Mouse (Mus musculus): ENCODE results near the gene Gm12888. TPM values are rescaled to one million over a fixed set of nuclear protein-coding genes. Genes with fewer than 3 reads are reported as not detected.
"Not testable (repeated sequence)": the region's sequence is repeated elsewhere in the genome, so short reads cannot be mapped to it uniquely, and the experiment has no call there.

The Gm12888 gene
- polyA plus RNA-seq (2016; fragmentation: Nextera tagmentation; extraction: Ambion mirVana): not detected in 2 replicates

- not testable (repeated sequence) for H3K27ac ChIP-seq; H3K9me3 ChIP-seq (replicated peaks); H3K36me3 ChIP-seq; H3K4me3 ChIP-seq; ATAC-seq; H3K4me2 ChIP-seq; H3K9ac ChIP-seq; H3K27me3 ChIP-seq (replicated peaks); H3K4me1 ChIP-seq
- WGBS (ENCODE audit: insufficient replicate concordance): 48% methylated on average over 4 of the region's 5 CpGs
These were observed at the start of gene Gm12888 for GRCm38 (mm10) chr4:121324817-121325216. Gene Gm12888, minus strand, starts transcription at chr4:121324917.

Other genes with a start within 250 kb of the Gm12888 start
- gene Zmpste24, start 226.7 kb downstream of the Gm12888 start, polyA plus RNA-seq (2016; fragmentation: Nextera tagmentation; extraction: Ambion mirVana): 30.8 and 31.9 TPM in 2 replicates
- gene Tmco2, start 215.7 kb downstream of the Gm12888 start, polyA plus RNA-seq (2016; fragmentation: Nextera tagmentation; extraction: Ambion mirVana): not detected in 2 replicates
- gene Rlf, start 109.8 kb downstream of the Gm12888 start, polyA plus RNA-seq (2016; fragmentation: Nextera tagmentation; extraction: Ambion mirVana): 16.1 TPM in 2 replicates
- not detected in 2 replicates for gene Gm12886, start 98.2 kb upstream of the Gm12888 start, polyA plus RNA-seq (2016; fragmentation: Nextera tagmentation; extraction: Ambion mirVana)